Mouse (Mus musculus) CH12F3 (cell line): ENCODE measurements around the gene Ryk.

Experiments used
- in situ Hi-C: fragments of 300-500 bp; cut with MboI; formaldehyde crosslinking; loops from 2 replicates; pipeline ENCODE4 v1.14.3; 2020; ENCODE audit warnings: low sequenced_read_pairs

Gene Ryk

DNA sequence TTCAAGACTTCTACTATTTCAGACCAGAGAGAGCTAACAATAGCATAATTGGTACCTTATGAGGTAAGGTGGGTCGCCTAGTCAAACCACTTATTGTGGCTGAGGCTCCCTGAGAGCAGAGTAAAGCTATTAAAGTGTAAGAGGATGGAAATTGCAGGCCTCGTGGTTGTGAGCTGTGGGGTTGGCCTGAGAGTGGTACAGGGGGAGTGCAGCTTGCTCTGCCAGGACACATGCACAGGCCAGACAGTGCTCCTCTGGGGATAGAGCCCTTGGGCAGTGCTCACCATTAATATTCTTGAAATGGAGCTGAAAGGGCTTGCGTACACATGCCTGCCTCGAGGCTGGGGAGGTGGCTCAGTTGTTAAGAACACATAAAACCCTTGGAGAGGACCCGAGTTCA lies 23.6 kb downstream of the Ryk start:
- in situ Hi-C loops, result no loop called here

DNA sequence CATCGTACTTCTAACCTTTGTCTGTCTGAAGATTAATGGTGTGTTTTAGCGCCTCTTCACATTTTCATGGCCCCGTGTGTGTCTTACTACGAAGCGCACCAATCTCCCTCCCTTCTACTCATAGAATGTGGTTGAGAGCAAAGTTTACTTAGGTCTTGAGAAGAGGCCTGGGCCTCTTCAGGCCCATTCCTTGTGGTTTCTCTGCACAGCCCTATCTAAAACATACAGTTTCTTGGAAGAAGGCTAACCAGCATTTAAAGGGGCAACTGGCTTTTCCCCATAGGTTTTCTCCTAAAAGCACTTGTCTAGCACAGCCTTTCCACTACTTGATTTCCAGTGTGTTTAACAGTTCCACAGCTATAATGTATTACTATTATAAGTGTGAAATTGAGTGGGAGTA lies 24.7 kb downstream of the Ryk start:
- in situ Hi-C loops, result no loop called here

DNA sequence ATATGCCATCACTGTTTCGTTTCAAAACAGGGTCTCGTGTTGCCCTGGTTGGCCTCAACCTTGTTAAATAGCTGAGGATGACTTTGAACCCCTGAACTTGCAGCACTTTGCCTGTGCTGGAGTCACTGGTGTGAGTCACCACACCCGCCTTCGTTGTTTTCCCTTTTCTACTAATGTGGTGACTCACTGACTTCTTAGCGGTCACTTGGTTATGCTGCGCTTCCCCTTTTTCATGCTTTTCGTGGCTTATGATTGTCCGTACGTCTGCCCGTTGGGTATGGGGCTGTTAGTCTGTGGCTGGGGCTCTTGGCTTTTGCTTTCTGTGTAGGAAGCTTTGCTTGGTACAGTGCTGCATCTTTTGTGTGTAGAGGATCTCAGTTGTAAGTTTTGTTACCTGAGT lies 25.2 kb downstream of the Ryk start:
- in situ Hi-C loops, result no loop called here

DNA sequence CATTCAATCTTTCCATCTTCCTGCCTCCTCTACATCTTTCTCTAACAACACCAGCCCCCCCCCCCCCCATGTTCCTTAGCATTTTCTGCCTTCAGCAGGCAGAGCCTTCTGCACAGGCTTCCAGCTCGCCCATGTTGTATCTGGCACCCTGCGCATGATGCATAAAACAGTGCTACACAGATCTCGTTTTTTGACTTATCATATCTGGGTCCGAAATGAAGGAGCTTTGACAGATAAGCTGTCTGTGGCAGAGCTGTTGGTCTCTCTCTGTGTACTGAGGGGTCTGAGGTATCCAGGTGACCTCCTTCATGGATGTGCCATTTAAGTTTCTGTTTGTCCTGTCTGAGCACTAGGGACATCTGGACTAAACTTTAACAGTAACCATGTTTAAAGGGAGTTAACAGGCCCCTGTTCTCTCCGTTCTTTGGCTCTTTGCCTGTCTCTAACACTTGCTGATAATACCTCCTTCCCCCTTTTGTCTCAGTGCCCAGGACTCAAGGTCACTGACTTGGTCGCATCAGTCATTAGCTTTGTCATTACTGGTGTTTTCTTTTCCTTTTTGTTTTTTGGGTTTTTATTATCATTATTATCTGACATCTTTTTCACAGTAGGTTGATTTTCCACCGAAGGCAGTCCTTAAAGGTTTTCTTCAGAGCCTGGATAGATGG lies 26.2 kb downstream of the Ryk start:
- in situ Hi-C loops, result no loop called here

DNA sequence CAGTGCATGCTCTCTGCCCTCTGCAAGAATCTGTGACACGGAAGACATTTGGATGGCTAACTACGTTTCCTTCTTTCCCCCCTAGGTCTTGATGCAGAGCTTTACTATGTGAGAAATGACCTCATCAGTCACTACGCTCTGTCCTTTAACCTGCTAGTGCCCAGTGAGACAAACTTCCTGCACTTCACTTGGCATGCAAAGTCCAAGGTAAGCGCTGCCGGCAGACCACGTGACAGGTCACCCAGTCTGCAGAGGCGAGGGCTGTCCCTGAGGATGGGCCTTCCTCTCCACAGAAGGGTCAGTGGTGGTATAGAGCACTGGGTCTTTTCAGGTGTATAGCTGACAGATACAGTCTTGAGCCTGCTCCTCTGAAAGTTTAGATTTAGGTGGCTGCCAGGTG lies 27.1 kb downstream of the Ryk start:
- in situ Hi-C loops, result no loop called here

DNA sequence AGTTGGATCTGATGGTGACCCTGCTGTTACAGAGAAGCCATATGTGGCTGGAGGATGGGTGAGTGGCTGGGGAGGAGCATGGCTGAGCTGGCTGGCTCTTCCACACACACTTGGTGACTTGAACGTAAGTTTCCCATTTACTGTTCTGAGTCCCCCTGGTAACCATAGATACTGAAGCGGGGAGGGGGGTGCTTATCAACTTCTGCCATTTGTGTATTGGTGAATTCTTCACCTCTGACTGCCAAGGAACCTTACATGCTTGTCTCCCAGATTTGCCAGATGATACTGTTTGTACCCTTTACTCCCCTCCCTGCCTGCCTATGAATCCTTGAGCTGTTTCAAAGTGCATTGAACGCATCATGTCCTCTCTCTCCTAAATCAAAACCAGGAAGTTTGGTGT lies 27.5 kb downstream of the Ryk start:
- in situ Hi-C loops, result no loop called here

DNA sequence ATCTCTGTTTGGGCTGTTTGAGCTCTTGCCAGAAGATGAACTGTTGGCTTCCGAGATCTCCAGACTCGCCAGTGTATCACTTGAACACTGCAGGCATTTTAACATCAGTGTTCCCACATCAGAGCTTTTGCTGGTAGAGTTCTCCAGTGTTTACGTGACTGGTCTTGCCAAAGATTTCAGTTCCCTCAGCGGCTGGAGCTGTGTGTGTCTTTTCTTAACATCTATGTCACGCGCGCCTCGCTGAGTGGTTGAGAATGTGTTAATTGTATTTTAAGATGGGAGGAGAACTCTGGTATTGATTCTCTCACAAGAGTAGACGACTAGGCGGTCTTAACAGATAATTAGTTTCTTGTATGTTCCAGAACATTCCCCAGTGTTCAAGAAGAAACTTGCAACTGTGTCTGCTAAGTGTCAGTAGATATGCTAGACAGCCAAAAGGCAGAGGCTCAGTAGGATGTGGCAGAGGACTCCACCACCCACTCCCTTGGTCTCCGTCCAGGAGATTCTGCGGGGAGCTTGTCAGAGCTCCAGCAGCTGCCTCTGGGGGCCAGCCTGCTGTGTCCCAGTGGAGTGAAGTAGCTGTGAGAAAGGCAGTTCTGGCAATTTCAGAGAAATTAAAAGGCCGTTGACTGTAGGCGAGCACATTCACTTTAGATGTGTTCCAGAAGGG lies 29.3 kb downstream of the Ryk start:
- in situ Hi-C loops, result no loop called here

DNA sequence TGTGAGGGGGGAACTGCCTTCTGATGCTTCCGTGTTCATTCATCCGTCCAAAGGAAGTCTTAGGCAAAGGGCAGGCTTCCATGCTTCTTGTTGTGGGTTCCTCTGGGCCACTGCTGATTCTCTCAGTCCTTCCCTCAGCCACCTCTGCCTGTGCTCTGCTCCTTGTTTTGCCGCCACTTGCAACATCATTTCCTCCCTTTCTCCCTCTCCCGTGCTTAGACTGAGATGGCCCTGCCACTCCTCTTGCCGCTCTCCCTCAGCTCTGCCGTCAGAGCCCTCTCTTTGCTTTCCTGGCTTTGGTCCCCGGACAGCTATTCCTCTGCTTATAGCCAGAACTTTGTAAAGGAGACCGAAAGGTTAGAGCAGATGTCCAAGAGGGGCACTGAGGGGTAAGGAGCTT lies 30.2 kb downstream of the Ryk start:
- in situ Hi-C loops, result no loop called here

DNA sequence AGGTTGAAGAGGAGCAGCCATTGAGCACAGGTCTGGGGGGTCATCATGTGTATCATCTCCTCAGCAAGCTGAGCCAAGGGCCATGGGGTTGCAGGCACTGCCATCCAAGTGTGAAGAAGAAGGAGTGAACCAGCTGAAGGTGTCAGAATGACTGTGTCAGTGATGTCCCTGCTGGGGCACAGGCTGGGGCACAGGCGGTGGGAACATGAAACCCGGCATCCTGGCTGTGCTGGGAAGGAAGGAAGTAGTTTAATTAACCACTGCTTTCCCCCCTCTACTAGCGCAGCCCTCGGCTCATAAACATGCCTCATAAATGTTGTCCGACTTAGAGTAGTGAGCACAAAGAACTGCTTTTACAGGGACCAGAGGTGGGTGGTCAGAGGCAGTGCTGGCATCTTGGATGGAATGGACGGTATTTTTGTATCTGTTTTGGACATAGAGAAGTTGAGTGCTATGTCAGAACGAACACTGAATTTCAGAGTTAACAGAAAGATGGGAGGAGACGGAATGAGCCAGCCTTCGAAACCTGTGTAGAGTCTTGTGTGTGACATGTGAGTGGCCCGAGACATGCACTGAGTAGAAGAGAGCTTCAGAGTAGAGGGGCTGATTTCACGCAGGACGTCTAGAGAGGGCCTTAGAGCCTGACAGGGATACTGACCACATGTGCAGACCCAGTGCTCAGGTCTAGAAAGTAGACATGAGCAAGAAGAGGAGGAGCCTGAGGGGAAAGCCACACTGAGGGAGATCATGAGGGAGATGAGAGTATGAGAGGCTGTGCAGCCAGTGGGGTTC lies 31.4 kb downstream of the Ryk start:
- in situ Hi-C loops, result no loop called here

DNA sequence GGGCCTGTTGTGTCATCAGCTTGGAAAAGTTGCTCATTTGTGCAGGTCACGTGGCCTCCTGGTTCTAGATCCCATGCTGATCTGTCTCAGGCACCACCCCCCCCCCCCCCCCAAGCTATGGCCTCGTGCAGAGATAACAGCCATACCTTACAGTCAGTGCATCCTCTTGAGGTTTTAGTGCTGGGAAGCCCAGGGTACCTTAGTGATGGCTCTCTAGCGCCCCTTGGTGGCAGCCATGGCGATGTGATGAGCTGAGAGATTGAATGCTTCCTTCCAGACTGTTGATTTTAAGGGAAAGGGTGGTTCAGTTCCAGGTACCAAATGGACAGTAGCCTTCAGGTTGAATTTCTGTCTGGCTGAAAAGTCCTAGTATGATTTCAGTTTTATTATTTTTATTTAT lies 32.2 kb downstream of the Ryk start:
- in situ Hi-C loops, result no loop called here

DNA sequence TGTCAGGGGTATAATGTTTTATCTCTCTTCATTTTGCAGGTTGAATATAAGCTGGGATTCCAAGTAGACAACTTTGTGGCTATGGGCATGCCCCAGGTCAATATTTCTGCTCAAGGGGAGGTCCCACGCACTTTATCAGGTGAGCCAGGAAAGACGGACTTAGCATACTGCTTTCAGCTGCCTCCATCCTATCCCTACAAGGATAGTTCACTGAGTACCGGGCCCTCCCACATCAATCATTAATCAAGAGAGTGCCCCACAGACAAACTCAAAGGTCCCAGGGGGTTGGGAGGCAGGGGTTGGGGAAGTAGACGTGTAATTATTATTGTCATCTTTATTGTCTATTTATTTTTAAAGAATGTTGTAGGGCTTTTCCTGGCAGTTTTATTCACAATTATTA lies 32.8 kb downstream of the Ryk start:
- in situ Hi-C loops, result no loop called here

DNA sequence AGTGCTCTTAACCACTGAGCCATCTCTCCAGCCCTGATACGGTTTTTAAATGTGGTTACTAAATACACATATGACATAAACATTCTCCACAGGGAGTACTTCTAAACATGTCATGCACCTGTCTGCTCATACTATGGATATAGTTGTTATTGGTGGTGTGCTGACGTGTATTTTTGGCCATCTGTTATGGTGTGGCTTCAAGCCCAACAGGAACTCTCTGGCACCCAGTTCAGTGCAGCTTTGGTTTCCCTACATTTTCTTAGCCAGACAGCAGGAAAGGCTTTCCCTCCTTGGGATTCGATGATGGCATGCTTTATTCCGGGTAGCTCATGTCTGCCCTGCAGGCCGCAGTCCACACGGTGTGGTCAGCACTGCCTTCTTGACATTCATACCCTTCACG lies 33.7 kb downstream of the Ryk start:
- in situ Hi-C loops, result no loop called here

DNA sequence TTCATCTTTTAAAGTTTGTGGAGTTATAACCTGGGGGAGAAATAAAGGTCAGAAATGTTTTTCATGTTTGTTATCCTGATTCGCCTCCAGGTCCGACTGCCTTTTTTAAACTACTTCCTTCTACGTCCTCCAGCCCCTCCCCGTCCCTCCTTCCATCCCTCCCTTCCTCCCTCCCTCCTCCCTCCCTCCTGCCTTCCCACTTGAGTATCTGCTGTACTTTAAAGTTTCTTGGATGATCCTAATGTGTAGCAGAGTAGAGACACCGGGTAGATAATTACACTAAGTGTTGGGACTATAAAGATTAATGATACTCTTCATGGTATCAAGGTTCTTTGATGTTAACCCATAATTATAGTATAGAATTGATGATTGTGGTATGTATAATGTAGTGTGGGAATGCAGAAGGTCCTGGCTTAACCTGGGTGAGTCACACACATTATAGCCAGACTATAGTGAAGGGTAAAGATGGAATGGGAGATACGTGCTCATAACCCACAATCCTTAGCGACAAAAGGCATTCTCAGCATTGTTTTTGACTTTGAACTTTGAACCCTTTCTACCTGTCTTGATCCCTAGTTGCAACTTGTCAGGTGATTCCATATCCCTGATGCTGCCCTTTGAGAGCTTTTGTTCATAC lies 41.5 kb downstream of the Ryk start:
- in situ Hi-C loops, result loop anchor here (10.0 kb wide), 1 partner anchor 241 kb away; no protein-coding TSS in a partner anchor

DNA sequence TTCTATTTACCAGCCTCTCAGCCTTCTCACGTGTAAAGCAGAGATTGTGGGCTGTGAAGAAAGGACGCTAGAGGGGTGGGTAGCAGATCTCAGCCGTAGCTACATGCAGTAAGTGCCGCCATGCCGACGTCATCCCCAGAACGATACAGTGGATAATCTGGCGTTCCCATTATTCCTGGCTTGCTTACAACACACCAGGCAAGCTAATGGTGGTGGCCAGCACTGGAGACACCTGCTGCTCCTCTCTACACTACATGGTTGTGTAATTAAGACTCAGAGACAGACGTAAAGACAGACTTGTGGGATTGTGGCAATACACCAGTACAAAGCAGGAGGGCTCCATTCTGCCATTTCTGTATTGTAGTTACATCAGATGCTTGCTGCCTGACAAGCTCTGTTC lies 43.2 kb downstream of the Ryk start:
- in situ Hi-C loops, result loop anchor here (10.0 kb wide), 1 partner anchor 243 kb away; no protein-coding TSS in a partner anchor

DNA sequence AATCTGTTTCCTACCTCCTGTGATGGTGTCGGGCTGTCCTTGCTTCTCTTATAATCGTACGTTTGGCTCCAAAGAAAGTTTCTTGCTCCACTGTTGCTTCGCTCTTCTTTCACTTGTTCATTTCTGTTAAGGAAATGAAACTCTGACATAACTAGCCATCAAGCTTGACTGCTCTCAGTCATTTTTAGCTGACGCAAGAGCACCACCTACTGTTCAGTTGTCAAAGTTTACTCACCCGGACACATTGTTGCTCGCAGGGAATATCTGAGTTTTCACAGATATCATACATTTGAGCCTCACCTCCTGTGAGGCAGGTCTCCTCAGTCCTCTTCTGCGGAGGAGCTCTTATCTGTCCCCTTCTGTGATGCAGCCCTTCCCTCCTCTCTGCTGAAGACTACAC lies 44.8 kb downstream of the Ryk start:
- in situ Hi-C loops, result loop anchor here (10.0 kb wide), 1 partner anchor 245 kb away; no protein-coding TSS in a partner anchor

DNA sequence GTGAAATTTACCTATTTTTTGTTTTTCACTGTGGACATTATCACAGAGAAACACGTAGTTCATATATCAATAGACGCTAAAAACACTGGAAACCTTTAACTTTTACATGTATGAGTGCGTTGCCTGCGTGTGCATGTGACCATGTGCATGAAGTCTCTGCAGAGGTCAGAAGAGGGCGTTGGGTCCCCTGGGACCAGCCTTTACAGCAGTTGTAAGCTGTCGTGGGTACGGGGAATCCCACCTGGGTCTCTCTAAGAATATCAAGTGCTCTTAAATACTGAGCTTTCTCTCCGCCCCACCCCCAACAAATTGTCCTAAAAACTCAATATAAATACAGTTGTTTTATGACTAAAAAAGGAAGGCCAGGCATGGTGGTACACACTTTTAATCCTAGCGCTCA lies 50.0 kb downstream of the Ryk start:
- in situ Hi-C loops, result no loop called here

DNA sequence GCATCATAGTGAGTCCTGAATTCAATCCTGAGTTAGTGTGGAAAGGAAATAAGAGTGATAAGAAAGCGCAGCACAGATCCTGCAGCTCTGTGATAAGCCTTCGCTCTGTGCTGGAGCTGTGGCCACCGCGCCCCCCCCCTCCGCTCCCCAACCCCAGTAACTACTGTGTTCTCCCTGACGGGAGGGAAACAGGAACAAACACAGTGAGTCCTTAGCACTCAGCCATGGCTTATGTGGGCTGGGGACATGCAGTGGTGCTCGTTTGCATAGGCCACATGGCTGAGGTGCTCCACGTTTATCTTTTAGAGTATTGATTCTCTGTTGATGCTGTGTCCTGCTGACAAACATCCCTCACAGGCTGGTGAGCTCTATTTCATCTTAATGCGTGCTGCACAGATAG lies 55.4 kb downstream of the Ryk start:
- in situ Hi-C loops, result no loop called here

DNA sequence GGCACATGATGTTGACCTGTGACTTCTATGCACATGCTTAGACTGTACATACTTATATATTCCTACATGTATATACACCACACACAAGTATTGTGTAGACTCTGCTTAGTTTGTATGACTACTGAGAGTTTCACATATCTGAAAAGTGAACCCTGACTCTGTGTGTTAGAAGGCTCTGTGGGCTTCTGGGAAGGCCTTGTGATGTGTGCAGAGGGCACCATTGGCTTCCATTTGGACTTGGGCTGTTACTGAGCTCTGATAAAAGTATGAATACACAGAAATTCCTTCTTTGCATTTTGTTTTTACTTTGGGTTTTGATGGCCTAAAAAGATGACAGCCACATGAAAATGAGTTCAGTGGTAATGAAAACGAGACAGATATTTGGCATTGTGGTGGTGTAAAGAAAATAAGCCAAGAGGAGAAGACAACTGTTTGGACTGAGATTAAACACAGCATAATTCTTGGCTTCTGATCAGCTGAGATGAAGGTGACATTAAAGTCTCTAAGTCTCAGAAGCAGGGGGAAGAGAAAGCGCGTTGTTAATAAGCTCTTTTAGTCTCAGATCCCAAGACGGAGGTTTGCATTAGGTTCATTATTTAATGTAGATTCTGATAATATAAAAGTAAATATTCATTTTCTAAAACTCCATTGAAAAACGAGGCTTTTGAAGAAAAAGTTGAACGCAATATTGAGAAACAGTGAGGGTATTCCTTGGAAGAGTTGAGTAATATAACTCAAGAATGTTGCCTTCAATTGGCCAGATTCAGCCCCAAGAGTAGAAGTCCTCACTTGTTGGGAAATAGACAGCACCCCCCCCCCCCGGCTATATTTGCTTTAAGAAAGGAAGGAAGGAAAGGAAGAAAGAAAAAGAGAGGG lies 58.0 kb downstream of the Ryk start:
- in situ Hi-C loops, result no loop called here

DNA sequence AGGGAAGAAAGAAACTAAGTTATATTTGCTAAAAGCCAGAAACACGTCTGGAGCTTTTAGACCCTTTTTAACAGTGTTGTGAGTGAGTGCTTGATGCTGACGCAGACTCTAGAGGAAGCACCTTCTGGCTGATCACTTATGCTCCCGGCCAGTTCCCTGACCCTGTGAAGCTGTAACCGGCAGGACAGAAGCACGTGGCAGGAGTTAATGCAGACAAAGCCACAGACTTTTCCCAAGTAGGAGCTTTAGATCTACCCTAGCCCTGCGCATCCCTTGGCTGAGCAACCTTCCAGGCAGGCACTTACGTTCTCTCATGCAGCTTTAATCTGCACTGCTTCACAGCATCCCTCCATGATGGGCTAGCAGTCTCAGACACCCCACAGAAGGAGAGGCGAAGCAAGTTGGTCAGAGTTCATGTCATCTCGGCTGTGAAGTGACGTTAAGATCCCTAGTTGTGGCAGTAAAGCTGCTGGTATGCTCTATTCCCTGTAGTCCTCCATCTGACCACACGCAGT lies 58.7 kb downstream of the Ryk start:
- in situ Hi-C loops, result no loop called here

DNA sequence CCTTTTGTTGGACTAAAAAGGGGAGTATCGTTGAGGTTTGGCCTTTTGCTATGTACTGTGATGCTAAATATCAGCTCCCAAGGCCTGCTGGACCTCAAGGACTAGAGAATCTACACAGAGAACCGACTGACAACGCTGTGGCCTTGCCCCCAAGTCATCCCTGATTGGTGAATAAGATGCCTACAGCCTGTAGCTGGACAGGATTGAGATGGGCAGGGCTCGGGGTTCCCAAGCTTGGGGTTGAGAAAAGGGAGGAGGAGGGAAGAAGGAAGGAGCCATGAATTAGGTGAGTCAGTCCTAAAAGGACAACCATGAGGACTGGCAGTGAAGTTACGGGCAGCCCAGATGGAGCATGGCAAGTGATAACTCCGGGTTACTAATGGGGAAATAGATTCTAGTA lies 65.2 kb downstream of the Ryk start:
- in situ Hi-C loops, result no loop called here
